Mouse (Mus musculus) bone marrow, adult 2 months (tissue): ENCODE data around the gene Atp8a1. TPM values are rescaled to one million over a fixed set of nuclear protein-coding genes. Genes with fewer than 3 reads are reported as not detected.

ENCODE experiments used
- H3K27ac ChIP-seq: fragments of 200-500 bp; 2 replicates; pipeline ENCODE4 v1.5.1; 2012; ENCODE audit warnings: low read depth, mild to moderate bottlenecking, control low read depth, inconsistent platforms, low read length; ENCODE audit not compliant: control insufficient read depth, poor library complexity, insufficient read depth
- H3K4me1 ChIP-seq: fragments of 200-500 bp; 2 replicates; pipeline ENCODE4 v1.6.1; 2011; ENCODE audit warnings: low read length; ENCODE audit not compliant: control insufficient read depth, insufficient read depth
- H3K4me3 ChIP-seq: fragments of 200-500 bp; replicated peaks from 2 replicates; pipeline ENCODE3; 2011; ENCODE audit warnings: mild to moderate bottlenecking, low read depth, low read length, control low read depth; ENCODE audit not compliant: control insufficient read depth
- CTCF ChIP-seq: fragments of 200-500 bp; IDR thresholded peaks from 2 replicates; pipeline ENCODE4 v1.5.1; 2011; ENCODE audit warnings: low read length, control low read depth; ENCODE audit not compliant: control insufficient read depth, insufficient read depth
- POLR2A ChIP-seq: fragments of 200-500 bp; IDR thresholded peaks from 2 replicates; pipeline ENCODE4 v1.6.1; 2011; ENCODE audit warnings: low read depth, mild to moderate bottlenecking, control low read depth, low read length, borderline replicate concordance; ENCODE audit not compliant: control insufficient read depth
- WGBS: fragments of 180-500 bp; shearing (Covaris S2); methylation state at CpG from one replicate; pipeline ENCODE4 v1.1.7; 2018; 5-methylcytosine and 5-hydroxymethylcytosine counted together
- polyA plus RNA-seq: library from polyadenylated mRNA; stranded (reverse); fragments of >200 nt; gene quantifications from 2 replicates; pipeline ENCODE4 v1.2.4, GENCODE M21; 2011; ENCODE audit warnings: low replicate concordance; ENCODE audit not compliant: missing spikeins, insufficient read depth, insufficient read length

The Atp8a1 gene
- polyA plus RNA-seq, 1 experiment: 36.1 TPM

GRCm38 (mm10) chr5:67833841-67834240, 13.4 kb downstream of the Atp8a1 start:
- no peak overlapping the region for H3K27ac ChIP-seq
- H3K4me3 ChIP-seq: no peak overlapping the region
- TF ChIP-seq CTCF (no peak), POLR2A (no peak)
- peaks cover 5% of the 10 kb centered on the region; the same call in 1 of the 2 replicates for H3K4me1 ChIP-seq
- 88% methylated on average over 5 of the region's 5 CpGs for WGBS

GRCm38 (mm10) chr5:67831293-67832147, 15.7 kb downstream of the Atp8a1 start:
- Histone ChIP-seq H3K4me1 (peaks cover 5% of the 10 kb centered on the region; the same call in 1 of the 2 replicates), H3K4me3 (no peak overlapping the region), H3K27ac (no peak overlapping the region; the same call in 1 of the 2 replicates)
- 46% methylated on average over 10 of the region's 10 CpGs for WGBS
- TF ChIP-seq POLR2A (no peak), CTCF (no peak)

DNA sequence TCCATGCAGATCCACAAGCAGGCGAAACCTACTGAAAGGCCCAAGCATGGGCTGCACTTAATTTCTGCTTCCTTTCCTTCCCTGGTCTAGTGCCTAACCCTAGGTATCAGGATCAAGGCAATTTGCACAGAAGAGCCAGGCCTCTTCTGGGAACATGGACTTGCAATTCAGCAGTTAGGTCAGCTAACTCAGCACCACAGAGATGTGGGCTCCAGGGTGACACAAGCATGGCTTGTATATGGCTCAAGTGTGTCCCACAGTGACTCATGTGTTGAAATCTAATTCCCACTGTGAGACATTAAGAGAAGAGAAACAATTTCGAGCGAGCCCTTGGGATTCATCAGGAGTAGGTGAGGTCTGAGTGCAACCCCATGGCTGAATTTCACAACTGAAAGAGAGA, 18.9 kb downstream of the Atp8a1 start:
- H3K4me1 ChIP-seq: peaks cover 6% of the 10 kb centered on the region
- TF ChIP-seq CTCF (no peak), POLR2A (no peak)
- WGBS: 67% methylated on average over 3 of the region's 3 CpGs
- no peak overlapping the region for H3K27ac ChIP-seq
- no peak overlapping the region for H3K4me3 ChIP-seq

DNA sequence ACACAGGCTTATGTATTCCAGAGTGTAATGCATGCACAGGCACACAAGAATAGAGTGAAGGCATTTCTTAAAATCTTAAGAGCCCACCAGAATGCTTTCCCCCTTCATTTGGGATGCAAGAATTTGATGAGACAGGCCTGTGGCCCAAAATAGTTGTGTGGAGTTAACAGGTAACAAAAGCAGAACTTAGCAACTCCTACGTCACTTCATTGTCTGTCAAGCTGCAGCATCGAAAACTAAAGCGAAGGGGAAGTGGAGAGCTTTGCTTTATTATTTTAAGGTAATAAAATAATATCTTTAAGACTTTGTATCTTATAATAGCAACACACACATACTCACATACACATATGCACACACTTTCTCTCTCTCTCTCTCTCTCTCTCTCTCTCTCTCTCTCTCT, 20.3 kb downstream of the Atp8a1 start:
- no peak overlapping the region for H3K27ac ChIP-seq
- TF ChIP-seq CTCF: no peak
- TF ChIP-seq POLR2A: no peak
- H3K4me1 ChIP-seq: peaks cover 11% of the 10 kb centered on the region
- 47% methylated on average over 3 of the region's 3 CpGs for WGBS
- no peak overlapping the region for H3K4me3 ChIP-seq

GRCm38 (mm10) chr5:67826278-67826677, 21.0 kb downstream of the Atp8a1 start:
- 74% methylated on average over 9 of the region's 9 CpGs for WGBS
- Histone ChIP-seq H3K4me3 (no peak overlapping the region), H3K27ac (no peak overlapping the region), H3K4me1 (peaks cover 9% of the 10 kb centered on the region)
- TF ChIP-seq CTCF (no peak), POLR2A (no peak)

DNA sequence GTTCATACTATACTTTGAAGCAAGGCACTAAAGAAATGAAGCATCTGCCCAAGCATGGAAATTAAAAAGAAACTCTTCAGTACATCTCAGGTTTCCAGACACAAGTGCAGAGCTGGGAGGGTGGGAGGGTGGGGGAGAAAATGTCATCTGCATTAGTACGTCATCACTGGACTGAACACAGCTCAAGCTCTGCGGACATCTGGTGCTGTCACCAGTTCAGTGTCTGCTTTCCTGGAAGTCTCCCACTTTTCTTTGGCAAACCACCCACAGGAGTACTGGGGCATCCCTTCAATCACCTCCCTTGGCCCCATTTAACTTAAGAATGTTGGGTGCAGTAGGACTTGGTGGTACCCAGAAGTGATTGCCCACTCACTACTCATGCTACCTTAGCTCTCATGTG, 22.6 kb downstream of the Atp8a1 start:
- H3K4me1 ChIP-seq: peaks cover 11% of the 10 kb centered on the region
- no peak overlapping the region for H3K4me3 ChIP-seq
- TF ChIP-seq CTCF: no peak
- no peak for TF ChIP-seq POLR2A
- WGBS: 95% methylated on average over 2 of the region's 2 CpGs
- no peak overlapping the region for H3K27ac ChIP-seq

GRCm38 (mm10) chr5:67823771-67824170, 23.5 kb downstream of the Atp8a1 start:
- Histone ChIP-seq H3K4me3 (no peak overlapping the region), H3K27ac (no peak overlapping the region), H3K4me1 (peaks cover 11% of the 10 kb centered on the region)
- WGBS: 55% methylated on average over 5 of the region's 5 CpGs
- TF ChIP-seq POLR2A (no peak), CTCF (no peak)

GRCm38 (mm10) chr5:67822619-67823018, 24.6 kb downstream of the Atp8a1 start:
- Histone ChIP-seq H3K4me3 (no peak overlapping the region), H3K27ac (peak overlapping the region; percentile 90), H3K4me1 (peaks cover 11% of the 10 kb centered on the region)
- no peak for TF ChIP-seq CTCF
- 65% methylated on average over 6 of the region's 6 CpGs for WGBS

GRCm38 (mm10) chr5:67821987-67822401, 25.2 kb downstream of the Atp8a1 start:
- 7% methylated on average over 8 of the region's 8 CpGs for WGBS
- H3K4me1 ChIP-seq: peaks cover 11% of the 10 kb centered on the region
- no peak overlapping the region for H3K27ac ChIP-seq
- TF ChIP-seq POLR2A (no peak), CTCF (no peak)
- no peak overlapping the region for H3K4me3 ChIP-seq
